Mouse (Mus musculus) embryonic facial prominence, embryonic 14.5 days (tissue): ENCODE measurements at regions not wholly inside any gene's neighbourhood (a gene's known extent, or its start where the extent isn't known, plus 50 kb on each side); places are given as distances from the start of the nearest gene placed in this dataset.

Experiments used
- ATAC-seq: fragments of 200-750 bp; cut with Nextera tagmentation; 2 replicates; pipeline ENCODE4 v1.8.0; 2017; ENCODE audit warnings: low read depth, moderate number of reproducible peaks, moderate TSS enrichment
- DNase-seq: peaks from one replicate; pipeline ENCODE4 v3.0.0-alpha.2; 2015; ENCODE audit warnings: low spot score
- H3K27ac ChIP-seq: fragments of 300-500 bp; sonication (generic); replicated peaks from 2 replicates; pipeline ENCODE4 v1.5.1; 2014; ENCODE audit warnings: low read depth, mild to moderate bottlenecking, low read length, moderate library complexity
- H3K27me3 ChIP-seq: fragments of 300-500 bp; sonication (generic); replicated peaks from 2 replicates; pipeline ENCODE4 v1.6.1; 2014; ENCODE audit warnings: low read length; ENCODE audit not compliant: control insufficient read depth, insufficient read depth
- H3K36me3 ChIP-seq: fragments of 300-500 bp; sonication (generic); 2 replicates; pipeline ENCODE4 v1.6.1; 2014; ENCODE audit warnings: low read length, mixed read lengths; ENCODE audit not compliant: control insufficient read depth, insufficient read depth
- H3K4me1 ChIP-seq: fragments of 300-500 bp; sonication (generic); 2 replicates; pipeline ENCODE4 v1.6.1; 2014; ENCODE audit warnings: antibody characterized with exemption, low read length; ENCODE audit not compliant: control insufficient read depth, insufficient read depth
- H3K4me2 ChIP-seq: fragments of 300-500 bp; sonication (generic); 2 replicates; pipeline ENCODE4 v1.6.1; 2014; ENCODE audit warnings: low read depth, mild to moderate bottlenecking, low read length, moderate library complexity, mixed read lengths
- H3K4me3 ChIP-seq: fragments of 300-500 bp; sonication (generic); 2 replicates; pipeline ENCODE4 v1.5.1; 2014; ENCODE audit warnings: low read depth, mild to moderate bottlenecking, low read length
- H3K9ac ChIP-seq: fragments of 300-500 bp; sonication (generic); 2 replicates; pipeline ENCODE4 v1.6.1; 2014; ENCODE audit warnings: low read depth, mild to moderate bottlenecking, low read length, moderate library complexity, mixed read lengths
- H3K9me3 ChIP-seq: fragments of 300-500 bp; sonication (generic); 2 replicates; pipeline ENCODE4 v1.6.1; 2016; ENCODE audit warnings: low read length; ENCODE audit not compliant: control insufficient read depth
- WGBS: fragments of 180-500 bp; shearing (Covaris S2); extraction: QIAGEN DNeasy Blood & Tissue Kit; methylation state at CpG from one replicate; pipeline ENCODE4 v1.1.7; 2014; 5-methylcytosine and 5-hydroxymethylcytosine counted together

- no peak for ATAC-seq
- Histone ChIP-seq H3K27me3 (no peaks in the 10 kb centered on the region), H3K9me3 (no peaks in the 10 kb centered on the region), H3K27ac (no peak overlapping the region), H3K9ac (no peak overlapping the region), H3K4me2 (no peak overlapping the region), H3K4me1 (no peaks in the 10 kb centered on the region), H3K4me3 (no peak overlapping the region), H3K36me3 (no peaks in the 10 kb centered on the region)
- peak; percentile 80 for DNase-seq
- 23% methylated on average over 7 of the region's 7 CpGs for WGBS
Observed at GRCm38 (mm10) chr5:93328059-93328458, 61.0 kb downstream of the Ccng2 start.

- H3K9me3 ChIP-seq: no peaks in the 10 kb centered on the region
- no peaks in the 10 kb centered on the region for H3K36me3 ChIP-seq
- 68% methylated on average over 2 of the region's 2 CpGs for WGBS
- no peak overlapping the region for H3K4me2 ChIP-seq
- H3K4me1 ChIP-seq: no peaks in the 10 kb centered on the region
- no peak overlapping the region for H3K27ac ChIP-seq
- H3K4me3 ChIP-seq: no peak overlapping the region
- no peak for DNase-seq
- no peaks in the 10 kb centered on the region for H3K27me3 ChIP-seq
- ATAC-seq: no peak
- H3K9ac ChIP-seq: no peak overlapping the region
Observed at GRCm38 (mm10) chr5:93330851-93331250, 63.8 kb downstream of the Ccng2 start.

- Histone ChIP-seq H3K27me3 (no peaks in the 10 kb centered on the region), H3K4me1 (no peaks in the 10 kb centered on the region), H3K9ac (no peak overlapping the region), H3K4me2 (no peak overlapping the region), H3K9me3 (no peaks in the 10 kb centered on the region), H3K27ac (no peak overlapping the region), H3K36me3 (no peaks in the 10 kb centered on the region), H3K4me3 (no peak overlapping the region)
- no peak for ATAC-seq
- DNase-seq: no peak
- WGBS: 77% methylated on average over 2 of the region's 2 CpGs
Observed at GRCm38 (mm10) chr5:93353101-93353500, 86.0 kb downstream of the Ccng2 start.
